Mouse (Mus musculus): ENCODE results near the gene Zar1l. TPM values are rescaled to one million over a fixed set of nuclear protein-coding genes. Genes with fewer than 3 reads are reported as not detected.

Zar1l gene
- polyA plus RNA-seq (2012; rRNA removed) = not detected in 2 replicates

DNA sequence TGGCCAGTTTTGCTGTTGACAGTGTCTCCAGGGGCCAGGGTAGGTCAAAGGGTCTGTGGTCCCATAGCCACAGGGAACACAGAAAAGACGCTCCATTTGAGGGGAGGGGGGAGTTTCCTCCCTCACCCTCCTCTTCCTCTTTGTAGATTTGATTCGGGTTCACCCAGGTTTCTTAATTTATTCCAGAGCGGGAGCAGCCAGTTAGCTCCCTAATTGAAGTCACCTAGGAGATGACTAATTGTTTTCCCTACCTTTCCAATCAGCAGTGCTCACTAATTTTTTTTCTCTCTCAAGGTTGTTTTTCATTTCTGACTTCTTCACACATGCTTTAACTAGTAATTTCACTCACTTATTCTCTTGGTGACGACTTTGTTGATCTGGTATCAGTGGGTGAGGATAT lies at the start of gene Zar1l:
Gene Zar1l, minus strand, starts transcription at position 101 of the 400 bp plus-strand sequence.
- Histone ChIP-seq H3K36me3 (ENCODE audit: control insufficient read depth, insufficient read depth, low read length) (no peaks in the 10 kb centered on the region), H3K27me3 (ENCODE audit: control insufficient read depth, insufficient read depth, low read length) (no peaks in the 10 kb centered on the region), H3K4me3 (ENCODE audit: low read depth, low read length) (no peak within 1 kb of the TSS), H3K27ac (ENCODE audit: insufficient read depth, low read depth, low read length) (no peak within 1 kb of the TSS), H3K4me1 (ENCODE audit: control insufficient read depth, insufficient read depth, insufficient read length, low read length) (no peaks in the 10 kb centered on the region)
- TF ChIP-seq CTCF (IDR thresholded peaks at IDR 0.05; ENCODE audit: extremely low read depth, insufficient read length, insufficient replicate concordance, low read depth, low read length) (no peak), POLR2A (IDR thresholded peaks at IDR 0.05; ENCODE audit: low read depth, low read length) (no peak)
- WGBS = 60% methylated on average over 4 of the region's 4 CpGs

DNA sequence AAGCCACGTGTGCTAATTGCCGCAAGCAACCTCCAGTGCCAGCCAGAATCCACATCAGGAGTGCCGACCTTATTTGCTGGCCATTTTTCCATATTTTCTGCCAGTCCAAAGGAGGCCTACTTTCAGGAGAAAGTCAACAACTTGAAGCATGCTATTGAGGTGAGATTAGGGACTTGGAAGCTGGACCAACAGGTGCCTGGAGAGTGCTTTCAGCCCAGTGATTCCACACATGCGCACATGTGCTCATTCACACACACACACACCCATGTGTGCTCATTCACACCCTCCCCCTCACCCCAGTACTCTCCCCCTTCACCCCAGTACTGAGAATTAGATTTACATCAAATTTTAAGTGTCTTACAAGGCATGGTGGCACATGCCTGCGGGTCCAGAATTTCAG lies 49.0 kb upstream of the Zar1l start:
- TF ChIP-seq POLR2A (IDR thresholded peaks at IDR 0.05; ENCODE audit: low read depth, low read length) (no peak), CTCF (IDR thresholded peaks at IDR 0.05; ENCODE audit: extremely low read depth, insufficient read length, insufficient replicate concordance, low read depth, low read length) (no peak)
- 90% methylated on average over 5 of the region's 5 CpGs for WGBS
- Histone ChIP-seq H3K4me1 (ENCODE audit: control insufficient read depth, insufficient read depth, insufficient read length, low read length) (peaks cover 9% of the 10 kb centered on the region; the same call in 1 of the 2 replicates), H3K27me3 (ENCODE audit: control insufficient read depth, insufficient read depth, low read length) (no peaks in the 10 kb centered on the region), H3K27ac (ENCODE audit: insufficient read depth, low read depth, low read length) (no peak overlapping the region), H3K4me3 (ENCODE audit: low read depth, low read length) (no peak overlapping the region), H3K36me3 (ENCODE audit: control insufficient read depth, insufficient read depth, low read length) (peaks cover 11% of the 10 kb centered on the region)

DNA sequence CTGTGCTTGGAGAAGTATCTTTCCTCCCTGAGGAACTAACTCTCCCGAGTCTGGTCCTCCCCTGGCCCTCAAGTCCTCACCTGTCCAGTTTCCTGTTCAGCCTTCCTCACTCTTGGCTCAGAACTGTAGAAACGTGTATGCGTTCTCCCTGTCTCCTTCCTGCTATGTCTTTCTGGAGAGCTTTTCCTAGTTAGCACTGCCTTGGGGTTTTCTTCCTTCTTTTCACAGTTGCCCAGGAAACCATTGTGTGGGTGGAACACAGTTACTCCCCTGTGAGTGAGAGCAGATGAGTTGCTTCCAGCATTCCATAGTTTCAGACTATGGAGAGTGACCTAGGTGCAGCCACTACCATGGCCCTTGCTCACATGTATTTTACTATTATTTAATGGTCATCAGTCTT lies 48.3 kb upstream of the Zar1l start:
- Histone ChIP-seq H3K36me3 (ENCODE audit: control insufficient read depth, insufficient read depth, low read length) (peaks cover 11% of the 10 kb centered on the region), H3K4me1 (ENCODE audit: control insufficient read depth, insufficient read depth, insufficient read length, low read length) (peaks cover 12% of the 10 kb centered on the region; the same call in 1 of the 2 replicates), H3K4me3 (ENCODE audit: low read depth, low read length) (no peak overlapping the region), H3K27ac (ENCODE audit: insufficient read depth, low read depth, low read length) (no peak overlapping the region), H3K27me3 (ENCODE audit: control insufficient read depth, insufficient read depth, low read length) (no peaks in the 10 kb centered on the region)
- no peak for TF ChIP-seq CTCF (IDR thresholded peaks at IDR 0.05; ENCODE audit: extremely low read depth, insufficient read length, insufficient replicate concordance, low read depth, low read length)
- no peak for TF ChIP-seq POLR2A (IDR thresholded peaks at IDR 0.05; ENCODE audit: low read depth, low read length)
- 55% methylated on average over 3 of the region's 3 CpGs for WGBS

DNA sequence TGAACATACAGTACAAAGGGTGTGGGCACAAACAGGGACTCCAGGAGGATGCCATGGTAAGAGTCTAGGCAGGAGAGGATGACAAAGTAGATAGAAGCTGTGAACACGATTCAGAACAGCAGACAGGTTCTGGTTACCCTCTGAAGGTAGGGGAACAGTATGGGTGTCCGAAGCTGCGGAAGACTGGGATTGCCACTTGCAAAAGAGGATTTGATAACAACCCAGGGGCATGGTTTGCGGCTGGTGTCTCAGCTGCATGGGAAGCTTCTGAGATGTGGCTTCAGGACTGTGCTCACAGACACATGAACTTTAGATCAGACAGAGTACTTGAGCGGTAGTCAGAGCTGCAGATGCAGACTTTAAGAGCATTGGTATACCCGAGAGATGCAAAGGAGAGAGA lies 46.5 kb upstream of the Zar1l start:
- Histone ChIP-seq H3K27ac (ENCODE audit: insufficient read depth, low read depth, low read length) (no peak overlapping the region), H3K36me3 (ENCODE audit: control insufficient read depth, insufficient read depth, low read length) (peaks cover 11% of the 10 kb centered on the region), H3K4me1 (ENCODE audit: control insufficient read depth, insufficient read depth, insufficient read length, low read length) (peaks cover 12% of the 10 kb centered on the region; the same call in 1 of the 2 replicates), H3K4me3 (ENCODE audit: low read depth, low read length) (no peak overlapping the region), H3K27me3 (ENCODE audit: control insufficient read depth, insufficient read depth, low read length) (no peaks in the 10 kb centered on the region)
- TF ChIP-seq POLR2A (IDR thresholded peaks at IDR 0.05; ENCODE audit: low read depth, low read length) (no peak), CTCF (IDR thresholded peaks at IDR 0.05; ENCODE audit: extremely low read depth, insufficient read length, insufficient replicate concordance, low read depth, low read length) (no peak)
- 96% methylated on average over 6 of the region's 6 CpGs for WGBS

DNA sequence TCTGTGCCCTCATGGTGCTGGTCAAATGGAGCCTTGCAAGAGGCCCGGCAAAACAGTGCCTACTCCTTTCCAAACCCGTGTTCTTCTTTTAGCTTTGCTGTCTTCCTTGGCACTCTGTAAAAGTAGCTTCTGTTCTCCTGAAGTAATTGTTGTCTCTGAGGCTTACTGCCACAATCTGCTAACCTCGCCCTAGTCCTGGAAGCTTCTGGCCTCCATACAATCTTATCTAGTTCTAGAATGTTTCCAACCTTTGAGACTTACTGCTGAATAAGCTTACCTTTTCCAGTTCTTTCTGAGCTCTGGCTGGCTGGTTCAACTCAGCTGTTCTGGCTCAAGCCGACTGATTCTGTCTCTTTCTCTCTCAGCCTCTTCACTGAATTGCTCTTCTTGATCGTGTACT lies 43.8 kb upstream of the Zar1l start:
- H3K4me1 ChIP-seq (ENCODE audit: control insufficient read depth, insufficient read depth, insufficient read length, low read length) = peaks cover 12% of the 10 kb centered on the region; the same call in 1 of the 2 replicates
- H3K4me3 ChIP-seq (ENCODE audit: low read depth, low read length) = no peak overlapping the region
- peaks cover 2% of the 10 kb centered on the region for H3K36me3 ChIP-seq (ENCODE audit: control insufficient read depth, insufficient read depth, low read length)
- TF ChIP-seq POLR2A (IDR thresholded peaks at IDR 0.05; ENCODE audit: low read depth, low read length) (no peak), CTCF (IDR thresholded peaks at IDR 0.05; ENCODE audit: extremely low read depth, insufficient read length, insufficient replicate concordance, low read depth, low read length) (no peak)
- peak overlapping the region; percentile 99 for H3K27ac ChIP-seq (ENCODE audit: insufficient read depth, low read depth, low read length)
- 30% methylated on average over 5 of the region's 5 CpGs for WGBS
- H3K27me3 ChIP-seq (ENCODE audit: control insufficient read depth, insufficient read depth, low read length) = no peaks in the 10 kb centered on the region

DNA sequence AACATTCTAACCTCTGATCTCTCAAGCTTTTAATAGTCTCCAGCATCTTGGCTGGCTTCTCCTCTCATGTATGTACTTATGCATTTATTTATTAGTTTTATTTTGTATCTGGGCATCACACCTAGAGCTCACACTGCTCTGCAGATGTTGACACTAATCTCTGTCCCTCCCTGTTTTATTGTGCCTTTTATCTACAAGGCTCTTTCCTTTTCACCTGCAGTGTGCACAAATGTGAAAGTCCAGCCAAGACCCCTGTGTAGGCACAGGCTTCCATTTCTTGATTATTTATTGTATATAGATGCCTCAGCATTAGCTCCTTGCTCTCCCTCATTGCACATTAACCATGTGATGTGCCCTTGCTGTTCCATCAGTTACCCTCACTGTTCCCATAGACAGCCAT lies 43.4 kb upstream of the Zar1l start:
- H3K27ac ChIP-seq (ENCODE audit: insufficient read depth, low read depth, low read length) = peak overlapping the region; percentile 99
- TF ChIP-seq POLR2A (IDR thresholded peaks at IDR 0.05; ENCODE audit: low read depth, low read length) (no peak), CTCF (IDR thresholded peaks at IDR 0.05; ENCODE audit: extremely low read depth, insufficient read length, insufficient replicate concordance, low read depth, low read length) (no peak)
- H3K36me3 ChIP-seq (ENCODE audit: control insufficient read depth, insufficient read depth, low read length) = peaks cover 2% of the 10 kb centered on the region
- H3K4me1 ChIP-seq (ENCODE audit: control insufficient read depth, insufficient read depth, insufficient read length, low read length) = peaks cover 12% of the 10 kb centered on the region; the same call in 1 of the 2 replicates
- no peaks in the 10 kb centered on the region for H3K27me3 ChIP-seq (ENCODE audit: control insufficient read depth, insufficient read depth, low read length)
- H3K4me3 ChIP-seq (ENCODE audit: low read depth, low read length) = no peak overlapping the region

DNA sequence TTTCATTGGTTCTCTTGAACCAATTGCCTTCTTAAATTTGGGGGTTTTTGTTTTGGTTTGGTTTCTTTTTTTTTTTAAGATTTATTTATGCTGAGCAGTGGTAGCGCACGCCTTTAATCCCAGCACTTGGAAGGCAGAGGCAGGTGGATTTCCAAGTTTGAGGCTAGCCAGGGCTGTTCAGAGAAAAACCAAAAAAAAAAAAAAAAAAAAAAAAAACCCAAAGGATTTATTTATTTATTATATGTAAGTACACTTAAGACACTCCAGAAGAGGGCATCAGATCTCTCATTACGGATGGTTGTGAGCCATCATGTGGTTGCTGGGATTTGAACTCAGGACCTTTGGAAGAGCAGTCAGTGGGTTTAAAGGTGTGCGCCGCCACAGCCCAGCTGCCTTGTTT lies 42.9 kb upstream of the Zar1l start:
- H3K4me3 ChIP-seq (ENCODE audit: low read depth, low read length) = no peak overlapping the region
- H3K27me3 ChIP-seq (ENCODE audit: control insufficient read depth, insufficient read depth, low read length) = no peaks in the 10 kb centered on the region
- WGBS = 73% methylated on average over 5 of the region's 5 CpGs
- peaks cover 12% of the 10 kb centered on the region; the same call in 1 of the 2 replicates for H3K4me1 ChIP-seq (ENCODE audit: control insufficient read depth, insufficient read depth, insufficient read length, low read length)
- TF ChIP-seq POLR2A (IDR thresholded peaks at IDR 0.05; ENCODE audit: low read depth, low read length) (no peak), CTCF (IDR thresholded peaks at IDR 0.05; ENCODE audit: extremely low read depth, insufficient read length, insufficient replicate concordance, low read depth, low read length) (no peak)
- peaks cover 2% of the 10 kb centered on the region for H3K36me3 ChIP-seq (ENCODE audit: control insufficient read depth, insufficient read depth, low read length)
- H3K27ac ChIP-seq (ENCODE audit: insufficient read depth, low read depth, low read length) = no peak overlapping the region

Data from small intestine, adult 2 months (tissue).